Mouse (Mus musculus): ENCODE data around the gene Fkbp2.

Gene Fkbp2

GRCm38 (mm10) chr19:6940396-6941351, 39.6 kb downstream of the Fkbp2 start:
- no peak for DNase-seq (ENCODE audit: low spot score)

- peak; percentile 43 for DNase-seq (ENCODE audit: low spot score)
These were observed 40.9 kb downstream of the Fkbp2 start for GRCm38 (mm10) chr19:6939106-6940002.

GRCm38 (mm10) chr19:6937541-6938465, 42.5 kb downstream of the Fkbp2 start:
- peak; percentile 46 for DNase-seq (ENCODE audit: low spot score)

GRCm38 (mm10) chr19:6936299-6936698, 44.0 kb downstream of the Fkbp2 start:
- peak; percentile 54 for DNase-seq (ENCODE audit: low spot score)

- peak; percentile 47 for DNase-seq (ENCODE audit: low spot score)
These were observed 45.9 kb downstream of the Fkbp2 start, which contains the start of gene Kcnk4 for GRCm38 (mm10) chr19:6934195-6934977. TSS of gene Kcnk4 (minus strand) at chr19:6934515.

- peak; percentile 48 for DNase-seq (ENCODE audit: low spot score)
These were observed 46.7 kb downstream of the Fkbp2 start for GRCm38 (mm10) chr19:6933436-6934194.

GRCm38 (mm10) chr19:6933102-6933435, 47.2 kb downstream of the Fkbp2 start:
- DNase-seq (ENCODE audit: low spot score), result no peak

- no peak for DNase-seq (ENCODE audit: low spot score)
These were observed 48.3 kb downstream of the Fkbp2 start for GRCm38 (mm10) chr19:6932018-6932417.

GRCm38 (mm10) chr19:6931002-6931401, 49.3 kb downstream of the Fkbp2 start:
- DNase-seq (ENCODE audit: low spot score), result no peak

- peak; percentile 38 for DNase-seq (ENCODE audit: low spot score)
These were observed 52.2 kb downstream of the Fkbp2 start for GRCm38 (mm10) chr19:6928080-6928479.

Measured in testis, postnatal 10 days (tissue).